Mouse (Mus musculus) heart, postnatal 0 days (tissue): ENCODE measurements around the gene Galnt6. TPM values are rescaled to one million over a fixed set of nuclear protein-coding genes. Genes with fewer than 3 reads are reported as not detected.

Experiments used
- ATAC-seq: fragments of 200-750 bp; cut with Nextera tagmentation; 2 replicates; pipeline ENCODE4 v1.8.0; 2017; ENCODE audit warnings: low read depth, moderate number of reproducible peaks, moderate library complexity; ENCODE audit not compliant: insufficient read depth
- DNase-seq: peaks from one replicate; pipeline ENCODE4 v3.0.0-alpha.2; 2016; ENCODE audit warnings: low spot score
- H3K27ac ChIP-seq: fragments of 300-500 bp; sonication (generic); 2 replicates; pipeline ENCODE4 v1.5.1; 2014; ENCODE audit warnings: low read depth, mild to moderate bottlenecking
- H3K27me3 ChIP-seq: fragments of 300-500 bp; sonication (generic); 2 replicates; pipeline ENCODE4 v1.6.1; 2014; ENCODE audit warnings: low read length, mixed read lengths; ENCODE audit not compliant: control insufficient read depth, insufficient read depth
- H3K36me3 ChIP-seq: fragments of 300-500 bp; sonication (generic); replicated peaks from 2 replicates; pipeline ENCODE4 v1.6.1; 2014; ENCODE audit warnings: low read length, mixed read lengths; ENCODE audit not compliant: control insufficient read depth, insufficient read depth
- H3K4me1 ChIP-seq: fragments of 300-500 bp; sonication (generic); 2 replicates; pipeline ENCODE4 v1.6.1; 2014; ENCODE audit warnings: antibody characterized with exemption; ENCODE audit not compliant: control insufficient read depth, insufficient read depth
- H3K4me2 ChIP-seq: fragments of 300-500 bp; sonication (generic); 2 replicates; pipeline ENCODE4 v1.6.1; 2014; ENCODE audit warnings: low read depth, mild to moderate bottlenecking, low read length, moderate library complexity
- H3K4me3 ChIP-seq: fragments of 300-500 bp; sonication (generic); 2 replicates; pipeline ENCODE4 v1.5.1; 2014; ENCODE audit warnings: low read depth, low read length
- H3K9ac ChIP-seq: fragments of 300-500 bp; sonication (generic); replicated peaks from 2 replicates; pipeline ENCODE4 v1.6.1; 2014; ENCODE audit warnings: low read depth, low read length, mixed read lengths
- H3K9me3 ChIP-seq: fragments of 300-500 bp; sonication (generic); replicated peaks from 2 replicates; pipeline ENCODE4 v1.6.1; 2016; ENCODE audit warnings: low read length; ENCODE audit not compliant: control insufficient read depth
- CTCF ChIP-seq: IDR thresholded peaks from 2 replicates; pipeline ENCODE4 v1.5.1; 2016; ENCODE audit warnings: antibody characterized with exemption, control low read depth, low read depth
- EP300 ChIP-seq: IDR thresholded peaks from 2 replicates; pipeline ENCODE4 v1.6.1; 2016; ENCODE audit warnings: antibody characterized with exemption, low read depth
- WGBS: fragments of 180-500 bp; shearing (Covaris S2); extraction: QIAGEN DNeasy Blood & Tissue Kit; methylation state at CpG from one replicate; pipeline ENCODE4 v1.1.7; 2014; 5-methylcytosine and 5-hydroxymethylcytosine counted together
- polyA plus RNA-seq: library from polyadenylated mRNA; unstranded; fragments of >200 nt; fragmentation: Nextera tagmentation; extraction: Ambion mirVana; gene quantifications from 2 replicates; pipeline ENCODE4 v1.2.1, GENCODE M21; 2015
- total RNA-seq: library from RNA; depleted of rRNA; stranded (reverse); fragments of >200 nt; gene quantifications from 2 replicates; pipeline ENCODE4 v1.2.3, GENCODE M21; 2014; ENCODE audit warnings: low replicate concordance

Gene Galnt6
- total and polyA plus RNA-seq, 2 experiments from 2014 or later, result 0.46 to 0.92 TPM

DNA sequence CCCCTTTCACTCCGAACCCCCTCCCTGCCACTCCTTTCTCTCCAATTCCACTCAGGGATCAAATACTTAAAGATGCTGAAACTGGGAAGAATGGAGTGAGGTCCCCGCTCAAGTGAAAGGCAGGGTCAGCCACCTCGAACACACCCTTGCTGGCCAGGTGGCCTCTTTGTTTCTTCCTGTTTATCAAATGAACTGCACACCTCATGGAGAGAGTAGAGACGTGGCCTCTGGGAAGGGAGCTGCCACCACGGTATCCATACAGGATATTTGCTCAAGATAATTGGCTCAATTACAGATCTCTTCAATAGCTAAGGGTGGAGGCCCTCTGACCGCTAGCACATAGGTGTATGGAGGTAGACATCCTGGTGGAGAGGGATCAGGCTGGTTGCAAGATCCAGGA is 6.6 kb downstream of the Galnt6 start:
- WGBS, result 67% methylated on average over 6 of the region's 6 CpGs
- H3K27ac ChIP-seq, result no peak overlapping the region
- TF ChIP-seq CTCF (no peak), EP300 (no peak)
- no peak for ATAC-seq
- no peaks in the 10 kb centered on the region for H3K36me3 ChIP-seq
- no peak overlapping the region for H3K4me3 ChIP-seq
- no peak overlapping the region for H3K4me2 ChIP-seq
- H3K4me1 ChIP-seq, result no peaks in the 10 kb centered on the region
- H3K9me3 ChIP-seq, result no peaks in the 10 kb centered on the region
- DNase-seq, result no peak
- peaks cover 7% of the 10 kb centered on the region for H3K27me3 ChIP-seq
- H3K9ac ChIP-seq, result no peak overlapping the region

DNA sequence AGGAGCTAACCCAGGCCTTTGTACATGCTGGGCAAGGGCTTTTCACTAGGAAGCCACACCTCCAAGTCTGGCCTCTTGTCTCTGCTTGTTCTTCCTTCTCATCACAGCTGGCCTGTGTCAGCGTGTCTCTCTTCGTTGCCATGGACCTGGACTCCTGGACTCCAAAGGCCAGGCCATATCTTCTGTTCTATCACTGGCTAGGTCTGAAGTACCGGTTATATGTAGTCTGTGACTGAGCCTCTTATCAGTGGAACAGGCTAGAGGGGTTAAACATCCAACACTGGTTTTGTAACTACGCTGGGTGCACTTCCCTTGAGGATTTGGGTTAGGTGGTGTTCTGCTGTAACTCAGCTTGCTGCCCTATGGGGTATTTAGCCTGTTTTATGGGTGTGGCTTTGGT is 7.2 kb downstream of the Galnt6 start:
- H3K4me1 ChIP-seq, result no peaks in the 10 kb centered on the region
- no peaks in the 10 kb centered on the region for H3K9me3 ChIP-seq
- H3K4me2 ChIP-seq, result no peak overlapping the region
- H3K9ac ChIP-seq, result no peak overlapping the region
- H3K27me3 ChIP-seq, result peaks cover 5% of the 10 kb centered on the region; the same call in 1 of the 2 replicates
- ATAC-seq, result no peak
- 33% methylated on average over 4 of the region's 4 CpGs for WGBS
- no peak overlapping the region for H3K27ac ChIP-seq
- H3K36me3 ChIP-seq, result no peaks in the 10 kb centered on the region
- TF ChIP-seq CTCF, result no peak
- TF ChIP-seq EP300, result no peak
- DNase-seq, result no peak
- H3K4me3 ChIP-seq, result no peak overlapping the region

DNA sequence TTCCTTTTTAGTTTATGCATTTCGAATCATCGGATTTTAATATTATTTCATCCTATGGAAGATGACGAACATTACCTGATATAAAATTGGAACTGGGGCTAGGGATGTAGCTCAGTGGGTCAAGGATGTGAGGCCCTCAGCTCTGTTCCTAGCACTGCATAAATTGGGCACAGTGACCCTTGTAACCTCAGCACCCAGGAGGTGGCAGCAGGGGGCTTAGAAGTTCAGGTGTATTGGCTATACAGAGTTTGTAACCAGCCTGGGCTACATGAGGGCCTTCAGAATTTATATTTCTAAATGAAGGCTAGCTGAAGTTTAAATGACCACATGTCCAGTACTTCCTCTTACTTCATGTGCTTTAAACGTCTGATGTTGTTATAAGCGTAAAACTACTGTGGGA is 7.7 kb downstream of the Galnt6 start:
- 85% methylated on average over 5 of the region's 5 CpGs for WGBS

DNA sequence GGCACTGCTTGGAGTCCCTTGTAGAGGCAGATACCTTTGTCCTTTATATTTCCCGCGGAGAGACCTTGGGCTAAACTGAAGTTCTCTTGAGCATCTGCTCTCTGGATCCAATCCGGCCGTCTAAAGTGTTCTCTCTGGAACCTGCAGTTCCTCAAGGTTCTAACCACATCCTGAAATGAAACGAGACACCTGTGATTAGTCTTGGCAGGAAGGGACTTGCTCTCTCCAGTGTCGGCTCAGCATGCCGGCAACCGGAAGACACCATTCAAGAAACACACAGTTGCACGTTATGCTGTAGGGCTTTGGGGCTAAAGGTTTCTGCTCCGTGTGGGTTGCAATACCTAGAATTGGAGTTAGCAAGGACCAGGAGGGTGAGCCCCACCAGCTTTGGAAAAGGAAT is 9.1 kb downstream of the Galnt6 start:
- Histone ChIP-seq H3K36me3 (no peaks in the 10 kb centered on the region), H3K9ac (no peak overlapping the region), H3K27ac (no peak overlapping the region), H3K9me3 (no peaks in the 10 kb centered on the region), H3K4me1 (no peaks in the 10 kb centered on the region), H3K4me2 (no peak overlapping the region), H3K4me3 (no peak overlapping the region), H3K27me3 (no peaks in the 10 kb centered on the region)
- no peak for TF ChIP-seq CTCF
- no peak for TF ChIP-seq EP300
- 83% methylated on average over 10 of the region's 10 CpGs for WGBS
- ATAC-seq, result no peak
- no peak for DNase-seq

More for the DNA sequence above, 7.7 kb downstream of the Galnt6 start:
- DNase-seq (no peak), ATAC-seq (no peak)
- H3K9me3 ChIP-seq, result no peaks in the 10 kb centered on the region
- no peaks in the 10 kb centered on the region for H3K36me3 ChIP-seq
- H3K9ac ChIP-seq, result no peak overlapping the region
- H3K4me3 ChIP-seq, result no peak overlapping the region
- H3K4me2 ChIP-seq, result no peak overlapping the region
- no peak for TF ChIP-seq CTCF
- no peak for TF ChIP-seq EP300
- peaks cover 5% of the 10 kb centered on the region; the same call in 1 of the 2 replicates for H3K27me3 ChIP-seq
- no peaks in the 10 kb centered on the region for H3K4me1 ChIP-seq
- H3K27ac ChIP-seq, result no peak overlapping the region

DNA sequence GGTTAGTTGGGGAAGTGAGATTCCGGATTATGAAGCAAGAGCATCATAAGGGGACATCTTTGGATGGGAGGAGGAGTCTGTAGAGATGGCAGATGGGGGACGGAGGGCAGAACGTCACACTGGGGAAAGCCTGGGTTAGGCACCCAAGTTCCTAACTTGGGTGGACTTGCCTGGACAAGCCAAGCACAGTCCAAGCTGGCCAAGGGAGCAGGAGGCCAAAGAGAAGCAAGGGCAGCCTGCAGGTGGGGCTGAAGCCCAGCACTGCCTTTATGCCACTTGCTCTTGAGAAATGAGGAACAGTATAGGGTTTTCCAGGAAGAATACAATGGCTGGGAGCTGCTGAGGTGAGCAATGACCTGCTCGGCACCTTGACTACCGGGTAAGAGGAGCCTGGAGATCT is 10.0 kb downstream of the Galnt6 start:
- Histone ChIP-seq H3K4me2 (no peak overlapping the region), H3K27ac (no peak overlapping the region), H3K9me3 (no peaks in the 10 kb centered on the region), H3K27me3 (no peaks in the 10 kb centered on the region), H3K4me1 (no peaks in the 10 kb centered on the region), H3K36me3 (no peaks in the 10 kb centered on the region), H3K9ac (no peak overlapping the region), H3K4me3 (no peak overlapping the region)
- TF ChIP-seq EP300, result no peak
- no peak for TF ChIP-seq CTCF
- no peak for ATAC-seq
- 86% methylated on average over 5 of the region's 5 CpGs for WGBS
- no peak for DNase-seq

DNA sequence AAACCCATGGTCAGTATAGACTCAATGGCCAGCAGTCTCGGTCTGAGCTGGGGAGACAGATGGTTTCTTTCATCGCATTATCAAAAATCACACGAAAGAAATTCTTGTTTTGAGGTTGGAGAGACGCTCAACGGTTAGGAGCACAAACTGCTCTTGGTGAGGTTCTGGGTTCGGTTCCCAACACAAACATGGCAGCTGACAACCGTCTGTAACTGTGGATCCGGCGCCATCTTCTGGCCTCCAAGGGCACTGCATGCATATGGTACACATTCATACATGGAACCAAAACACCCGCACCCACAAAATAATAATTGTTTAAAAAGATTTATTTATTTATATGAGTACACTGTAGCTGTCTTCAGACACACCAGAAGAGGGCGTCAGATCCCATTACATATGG is 10.6 kb downstream of the Galnt6 start:
- no peak overlapping the region for H3K27ac ChIP-seq
- TF ChIP-seq EP300, result no peak
- no peak for TF ChIP-seq CTCF
- ATAC-seq, result no peak
- no peak for DNase-seq
- no peaks in the 10 kb centered on the region for H3K36me3 ChIP-seq
- 72% methylated on average over 11 of the region's 11 CpGs for WGBS
- H3K4me2 ChIP-seq, result no peak overlapping the region
- no peaks in the 10 kb centered on the region for H3K4me1 ChIP-seq
- no peak overlapping the region for H3K9ac ChIP-seq
- H3K4me3 ChIP-seq, result no peak overlapping the region
- no peaks in the 10 kb centered on the region for H3K27me3 ChIP-seq
- no peaks in the 10 kb centered on the region for H3K9me3 ChIP-seq
